Mouse (Mus musculus) hematopoietic stem cell, adult 5-6 weeks (primary cell): ENCODE measurements around the gene Kif1a. TPM values are rescaled to one million over a fixed set of nuclear protein-coding genes. Genes with fewer than 3 reads are reported as not detected.

ENCODE experiments used
- ATAC-seq, 2 experiments: fragments of 125-278 bp in 1 of 2; replicated peaks in 1 of 2; 2 replicates each; pipeline ENCODE4 v1.8.0; 2016 to 2017; ENCODE audit warnings: inconsistent platforms in 2 of 2, mild to moderate bottlenecking in 2 of 2, moderate number of reproducible peaks in 2 of 2, low read depth in 1 of 2, moderate TSS enrichment in 1 of 2; ENCODE audit not compliant: low FRiP score in 2 of 2, poor library complexity in 2 of 2, severe bottlenecking in 2 of 2, insufficient read depth in 1 of 2, low TSS enrichment in 1 of 2
- total RNA-seq: library from RNA; stranded (forward); fragments of 172-1452, 232-1000 nt; gene quantifications from 2 replicates; pipeline ENCODE4 v1.2.3, GENCODE M21; 2017

Gene Kif1a
- total RNA-seq, 1 experiment from 2014 or later: not detected

DNA sequence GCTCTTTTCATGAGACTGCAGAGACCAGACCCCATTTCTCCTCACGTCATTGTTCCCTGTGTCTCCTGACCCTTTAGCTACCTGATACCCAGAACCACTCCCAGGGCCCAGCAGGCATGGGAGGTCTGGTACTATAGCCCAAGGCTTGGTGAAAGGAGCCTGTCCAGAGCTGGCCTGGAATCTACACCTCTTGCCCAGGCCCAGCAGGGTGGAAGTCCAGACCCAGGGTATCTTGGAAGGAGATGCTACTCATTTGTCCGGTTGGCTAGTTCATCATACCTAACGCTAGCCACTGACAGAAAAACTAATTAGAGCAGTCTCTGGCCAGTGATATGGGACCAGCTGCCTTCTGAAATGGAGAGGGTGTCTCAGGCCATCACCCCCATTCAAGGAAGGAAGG is 51.7 kb downstream of the Kif1a start:
- 0 out of 4 replicates have a peak, but pooled peaks of 1 of the 2 experiments have one; percentile 12 for ATAC-seq

DNA sequence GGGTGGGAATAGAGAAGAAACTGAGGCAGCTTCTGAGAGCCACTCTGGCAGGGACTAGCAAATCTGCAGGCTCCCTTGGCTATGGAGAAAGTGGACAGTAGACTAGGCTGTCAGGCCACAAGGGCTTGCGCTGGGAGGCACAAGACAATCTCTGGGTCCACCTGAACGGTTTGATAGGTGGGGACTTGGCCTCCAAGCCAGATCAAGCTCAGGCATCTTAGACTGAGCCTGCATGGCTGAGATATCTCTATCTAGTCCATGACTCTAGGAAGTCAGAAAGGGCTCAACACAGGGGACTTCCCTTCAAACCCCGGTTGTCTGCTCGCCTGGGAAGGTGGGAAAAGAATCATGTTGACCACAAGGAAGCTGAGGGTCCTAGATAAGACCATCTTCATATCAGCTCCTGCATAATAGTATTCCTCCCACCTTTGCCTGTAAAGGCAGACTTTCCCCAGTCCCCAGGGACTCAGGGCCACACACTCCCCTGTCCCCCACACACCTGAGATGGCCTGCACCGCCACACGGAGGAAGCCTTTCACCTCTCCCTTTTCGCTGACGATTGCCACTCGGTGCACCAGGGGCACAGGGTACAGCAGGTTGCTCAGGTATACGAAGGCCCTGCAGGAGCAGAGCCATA is 55.5 kb downstream of the Kif1a start:
- no peak for ATAC-seq

DNA sequence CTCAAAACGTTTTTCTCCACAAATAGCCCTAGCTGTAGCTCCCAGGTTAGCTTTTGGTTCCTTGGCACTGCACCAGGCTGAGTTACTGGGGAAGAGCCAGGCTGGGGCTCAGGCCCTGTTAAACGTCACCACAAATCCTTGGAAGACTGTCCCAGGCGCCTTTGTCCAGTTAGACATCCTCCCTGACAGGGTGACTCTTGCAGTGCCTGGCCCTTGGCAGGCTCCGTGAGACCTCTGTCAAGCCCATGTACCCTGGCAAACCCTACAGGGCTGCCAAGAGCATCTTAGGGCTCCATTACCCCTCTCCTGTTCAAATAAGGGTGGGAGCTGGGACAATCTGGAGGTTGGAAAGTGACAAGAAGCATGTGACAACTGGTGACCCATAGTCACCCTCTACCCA is 65.8 kb downstream of the Kif1a start:
- no peak for ATAC-seq

- no peak for ATAC-seq
These were observed 67.8 kb downstream of the Kif1a start for GRCm38 (mm10) chr1:93033989-93034388.

DNA sequence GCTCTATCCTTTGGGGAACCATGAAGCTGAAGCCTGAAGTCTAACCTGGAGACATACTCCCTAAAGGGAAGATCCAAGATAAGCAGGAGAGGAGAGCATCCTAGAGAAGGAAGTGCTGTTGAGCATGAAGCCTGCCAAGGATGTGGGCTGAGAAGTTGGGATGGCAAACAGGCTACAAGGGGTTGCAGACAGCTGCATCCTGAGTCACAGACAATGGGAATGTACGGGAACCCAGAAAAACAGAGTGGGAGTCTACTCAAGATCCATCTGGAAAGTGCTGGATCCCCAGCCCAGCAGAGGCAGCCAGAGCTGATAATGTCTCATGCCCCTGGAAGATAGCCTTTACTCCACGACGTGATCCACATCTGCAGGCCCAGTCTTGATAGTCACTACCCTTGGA is 70.6 kb downstream of the Kif1a start:
- no peak for ATAC-seq

DNA sequence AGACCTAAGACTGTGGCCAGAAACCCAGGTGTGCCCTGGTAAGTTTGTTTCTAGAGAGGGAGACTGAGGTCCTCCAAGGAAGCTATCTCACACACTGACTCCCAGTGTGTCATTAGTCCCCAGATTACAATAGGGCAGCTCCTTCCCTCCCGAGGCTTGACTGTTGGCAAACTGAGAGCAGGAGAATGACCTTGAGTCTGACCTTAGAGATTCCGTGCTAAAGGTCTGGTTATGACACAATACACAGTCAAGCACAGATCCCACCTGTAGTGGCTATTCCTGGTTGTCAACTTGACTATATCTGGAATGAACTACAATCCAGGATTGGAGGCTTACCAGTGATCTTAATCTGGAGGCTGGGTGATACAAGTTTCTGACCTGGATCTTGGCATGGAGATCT is 71.7 kb downstream of the Kif1a start:
- no peak for ATAC-seq

- peak in 1 of 2 experiments; percentile 50; a peak in 1 of 4 replicates for ATAC-seq
These were observed 72.4 kb downstream of the Kif1a start for GRCm38 (mm10) chr1:93029387-93029786.

- ATAC-seq: no peak
These were observed 75.2 kb downstream of the Kif1a start for GRCm38 (mm10) chr1:93026600-93026999.

GRCm38 (mm10) chr1:93020602-93021001 is 81.1 kb downstream of the Kif1a start:
- no peak for ATAC-seq

DNA sequence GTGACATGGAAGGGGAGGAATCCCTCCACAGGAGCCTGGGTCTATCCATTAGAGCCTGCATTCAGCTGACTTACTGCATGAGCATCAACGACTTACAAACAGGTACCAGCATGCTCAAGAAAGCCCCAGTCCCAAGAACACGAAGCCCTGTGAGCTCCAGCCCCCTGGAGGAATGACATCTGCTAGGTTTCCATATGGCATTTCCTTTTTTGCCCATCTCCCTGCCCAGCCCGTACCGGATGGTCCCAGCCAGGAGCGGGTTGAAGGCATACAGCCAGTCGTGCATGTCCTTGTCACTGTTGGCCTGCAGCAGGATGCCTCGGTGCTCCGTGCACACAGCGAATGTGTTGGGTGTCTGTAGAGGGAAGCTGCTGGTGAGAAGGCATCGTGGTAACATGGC is 83.0 kb downstream of the Kif1a start:
- ATAC-seq: no peak

GRCm38 (mm10) chr1:93015136-93015535 is 86.6 kb downstream of the Kif1a start:
- ATAC-seq: no peak

DNA sequence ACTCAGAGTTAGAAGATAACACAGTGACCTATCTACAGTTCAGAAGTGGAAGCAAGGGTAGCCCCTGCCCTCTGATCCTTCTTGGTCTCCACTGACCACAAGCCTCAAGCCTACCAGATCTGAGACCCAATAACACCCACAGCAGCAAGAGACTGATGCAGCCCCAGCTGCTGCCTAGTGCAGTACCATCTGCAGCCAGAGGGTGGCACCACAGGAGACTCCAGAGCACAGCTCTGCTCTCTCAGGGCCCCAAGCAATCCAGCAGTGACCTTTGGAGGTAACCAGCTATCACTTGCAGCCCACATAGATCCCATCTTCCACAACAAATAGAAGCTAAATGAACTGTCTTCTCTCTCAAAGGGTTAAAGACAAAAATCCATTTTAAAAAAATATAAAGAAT is 87.3 kb downstream of the Kif1a start:
- peak; percentile 70 to 88; a peak in 3 of 4 replicates for ATAC-seq

- no peak for ATAC-seq
These were observed 88.4 kb downstream of the Kif1a start for GRCm38 (mm10) chr1:93013367-93013766.

DNA sequence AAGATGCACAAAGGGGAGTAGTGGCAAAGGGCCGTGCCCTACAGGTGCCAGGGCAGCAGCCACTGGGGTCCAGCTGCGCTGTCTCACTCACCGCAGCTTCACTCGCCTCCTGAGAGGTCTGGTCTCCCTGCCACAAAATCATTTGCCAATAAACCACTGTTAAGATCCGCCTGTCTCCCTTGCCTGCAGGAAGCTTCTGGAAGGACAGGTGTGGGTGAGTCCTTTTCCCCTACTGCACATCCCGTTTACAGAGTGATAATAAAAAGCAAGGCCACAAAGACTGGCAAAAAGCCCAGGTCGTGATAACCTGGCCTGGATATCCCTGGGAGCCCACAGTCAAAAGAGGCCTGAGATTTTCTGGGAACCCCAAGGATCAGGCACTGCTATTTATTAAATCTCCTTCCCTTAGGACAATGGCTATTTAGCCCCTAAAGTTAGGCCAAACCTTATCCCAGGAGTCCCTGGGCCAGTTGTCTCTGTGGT is 89.6 kb downstream of the Kif1a start:
- no peak for ATAC-seq

DNA sequence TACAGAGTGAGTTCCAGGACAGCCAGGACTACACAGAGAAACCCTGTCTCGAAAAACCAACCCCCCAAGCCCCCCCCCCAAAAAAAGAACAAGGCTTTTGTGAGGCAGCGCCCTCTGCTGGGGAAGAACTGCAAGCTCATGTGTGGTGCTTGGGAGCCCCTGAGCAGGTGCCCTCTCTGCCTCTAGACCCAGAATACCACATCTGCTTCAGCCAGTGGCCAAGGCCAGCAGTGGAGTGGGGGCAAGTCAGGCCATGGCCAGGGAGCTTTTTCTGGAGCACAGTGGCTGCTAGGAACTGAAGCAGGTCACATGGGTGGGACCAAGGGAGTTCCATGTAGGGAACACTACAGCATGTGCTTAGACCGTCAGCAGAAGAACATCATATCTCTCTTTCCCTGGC is 91.0 kb downstream of the Kif1a start:
- 0 out of 4 replicates have a peak, but pooled peaks of 1 of the 2 experiments have one; percentile 23 for ATAC-seq

GRCm38 (mm10) chr1:93009196-93009595 is 92.6 kb downstream of the Kif1a start:
- ATAC-seq: no peak

- no peak for ATAC-seq
These were observed 95.7 kb downstream of the Kif1a start, which contains the start of gene Aqp12 for GRCm38 (mm10) chr1:93006061-93006460. TSS of gene Aqp12 (plus strand) at chr1:93006334.

DNA sequence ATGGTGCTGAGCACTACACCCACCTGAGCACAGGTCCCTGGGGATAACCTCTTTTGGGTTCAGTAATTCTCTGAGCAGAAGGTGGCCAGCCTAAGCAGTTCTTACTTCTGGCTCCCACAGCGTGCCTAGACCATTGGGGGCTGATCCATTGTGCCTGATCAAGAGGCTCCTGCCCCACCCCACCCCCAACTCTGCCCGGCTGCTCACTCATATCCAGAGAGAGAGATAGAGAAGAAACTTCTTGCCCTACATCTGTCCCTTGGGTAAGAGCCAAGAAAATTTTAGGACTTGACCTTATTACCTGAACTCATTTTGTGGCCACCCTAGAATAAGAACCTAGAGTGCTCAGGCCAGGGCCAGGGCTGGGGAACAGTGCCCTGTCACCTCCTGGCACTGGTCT is 108.9 kb downstream of the Kif1a start:
- ATAC-seq: no peak

DNA sequence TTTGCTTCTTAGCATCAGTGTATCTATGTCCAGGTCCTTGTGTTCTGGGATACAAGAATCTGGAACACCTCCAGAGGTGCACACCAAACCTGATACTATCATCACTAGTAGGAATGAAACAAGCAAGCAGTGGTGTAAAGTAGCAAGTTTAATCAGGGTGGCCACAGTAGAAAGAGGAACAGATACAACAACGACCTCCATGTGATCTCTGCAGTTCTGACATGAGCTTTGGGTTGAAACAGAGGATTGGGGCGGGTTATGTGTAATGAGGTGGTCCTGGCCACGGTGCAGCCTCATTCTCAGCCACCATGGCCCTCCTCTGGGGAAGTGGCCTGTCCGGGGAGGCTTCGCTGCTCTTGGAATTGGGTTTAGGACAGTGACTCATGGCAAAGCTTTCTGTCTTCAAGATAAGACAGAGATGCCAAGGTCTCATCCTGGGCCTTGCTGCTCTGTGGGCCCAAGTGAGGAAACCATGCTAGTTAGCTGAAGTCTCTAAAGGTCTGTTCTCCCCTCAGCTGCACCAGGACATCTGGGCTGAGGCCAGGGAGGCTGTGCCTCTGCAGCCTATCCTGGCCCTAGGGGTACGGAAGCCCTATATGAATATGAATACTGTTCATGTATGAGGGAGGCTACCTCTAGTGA is 109.4 kb downstream of the Kif1a start:
- ATAC-seq: no peak
